Mouse (Mus musculus): ENCODE data around the gene Cdkn2d. TPM values are rescaled to one million over a fixed set of nuclear protein-coding genes. Genes with fewer than 3 reads are reported as not detected.

The Cdkn2d gene
- polyA plus RNA-seq, 1 experiment from 2014 or later, result 58.6 TPM

- Histone ChIP-seq H3K4me3 (ENCODE audit: low read depth, low read length) (peak overlapping the region; percentile 77; the same call in 1 of the 2 replicates), H3K36me3 (ENCODE audit: control insufficient read depth, insufficient read depth, low read length) (no peaks in the 10 kb centered on the region; the same call in 1 of the 2 replicates), H3K4me1 (replicated peaks; ENCODE audit: control insufficient read depth, insufficient read depth, low read length) (peaks cover 8% of the 10 kb centered on the region), H3K27me3 (ENCODE audit: control insufficient read depth, insufficient read depth, low read length) (no peaks in the 10 kb centered on the region), H3K4me2 (ENCODE audit: low read depth, low read length, severe bottlenecking) (peak overlapping the region; percentile 78; the same call in 1 of the 2 replicates), H3K9me3 (ENCODE audit: control insufficient read depth, low read length) (no peaks in the 10 kb centered on the region), H3K27ac (ENCODE audit: low read depth, low read length) (no peak overlapping the region), H3K9ac (ENCODE audit: low read length) (no peak overlapping the region)
- 88% methylated on average over 2 of the region's 2 CpGs for WGBS
- DNase-seq (ENCODE audit: low spot score), result no peak
- no peak for ATAC-seq (replicated peaks; ENCODE audit: low FRiP score)
These were observed 1.9 kb downstream of the Cdkn2d start for GRCm38 (mm10) chr9:21289337-21289671.

- Histone ChIP-seq H3K27me3 (ENCODE audit: control insufficient read depth, insufficient read depth, low read length) (no peaks in the 10 kb centered on the region), H3K9ac (ENCODE audit: low read length) (peak overlapping the region; percentile 50; the same call in 1 of the 2 replicates), H3K27ac (ENCODE audit: low read depth, low read length) (peak overlapping the region; percentile 37; the same call in 1 of the 2 replicates), H3K4me2 (ENCODE audit: low read depth, low read length, severe bottlenecking) (peak overlapping the region; percentile 87), H3K9me3 (ENCODE audit: control insufficient read depth, low read length) (no peaks in the 10 kb centered on the region), H3K4me3 (ENCODE audit: low read depth, low read length) (peak overlapping the region; percentile 82), H3K36me3 (ENCODE audit: control insufficient read depth, insufficient read depth, low read length) (peaks cover 3% of the 10 kb centered on the region; the same call in 1 of the 2 replicates), H3K4me1 (replicated peaks; ENCODE audit: control insufficient read depth, insufficient read depth, low read length) (peaks cover 8% of the 10 kb centered on the region)
- 83% methylated on average over 13 of the region's 13 CpGs for WGBS
- no peak for DNase-seq (ENCODE audit: low spot score)
- no peak for ATAC-seq (replicated peaks; ENCODE audit: low FRiP score)
These were observed 2.5 kb downstream of the Cdkn2d start for GRCm38 (mm10) chr9:21288404-21289336.

- Histone ChIP-seq H3K36me3 (ENCODE audit: control insufficient read depth, insufficient read depth, low read length) (peaks cover 5% of the 10 kb centered on the region; the same call in 1 of the 2 replicates), H3K4me3 (ENCODE audit: low read depth, low read length) (peak within 1 kb of the TSS; percentile 82), H3K27me3 (ENCODE audit: control insufficient read depth, insufficient read depth, low read length) (no peaks in the 10 kb centered on the region), H3K4me2 (ENCODE audit: low read depth, low read length, severe bottlenecking) (peak within 1 kb of the TSS; percentile 87), H3K9me3 (ENCODE audit: control insufficient read depth, low read length) (no peaks in the 10 kb centered on the region), H3K27ac (ENCODE audit: low read depth, low read length) (peak within 1 kb of the TSS; percentile 64), H3K9ac (ENCODE audit: low read length) (peak within 1 kb of the TSS; percentile 78), H3K4me1 (replicated peaks; ENCODE audit: control insufficient read depth, insufficient read depth, low read length) (peaks cover 8% of the 10 kb centered on the region)
- DNase-seq (ENCODE audit: low spot score) (peak; percentile 98), ATAC-seq (replicated peaks; ENCODE audit: low FRiP score) (peak; percentile 69)
- 1% methylated on average over 59 of the region's 59 CpGs for WGBS
These were observed 3.4 kb downstream of the Cdkn2d start, which contains the start of gene Kri1 for GRCm38 (mm10) chr9:21287571-21288402. Gene Kri1, minus strand, starts transcription at chr9:21287969.

- no peaks in the 10 kb centered on the region for H3K27me3 ChIP-seq (ENCODE audit: control insufficient read depth, insufficient read depth, low read length)
- no peak for DNase-seq (ENCODE audit: low spot score)
- 81% methylated on average over 3 of the region's 3 CpGs for WGBS
- H3K9me3 ChIP-seq (ENCODE audit: control insufficient read depth, low read length), result no peaks in the 10 kb centered on the region
- H3K36me3 ChIP-seq (ENCODE audit: control insufficient read depth, insufficient read depth, low read length), result peaks cover 8% of the 10 kb centered on the region; the same call in 1 of the 2 replicates
- no peak for ATAC-seq (replicated peaks; ENCODE audit: low FRiP score)
- no peak overlapping the region for H3K27ac ChIP-seq (ENCODE audit: low read depth, low read length)
- H3K9ac ChIP-seq (ENCODE audit: low read length), result no peak overlapping the region; the same call in 1 of the 2 replicates
- peak overlapping the region; percentile 82 for H3K4me3 ChIP-seq (ENCODE audit: low read depth, low read length)
- peak overlapping the region; percentile 87 for H3K4me2 ChIP-seq (ENCODE audit: low read depth, low read length, severe bottlenecking)
- peaks cover 8% of the 10 kb centered on the region for H3K4me1 ChIP-seq (replicated peaks; ENCODE audit: control insufficient read depth, insufficient read depth, low read length)
These were observed 4.5 kb downstream of the Cdkn2d start for GRCm38 (mm10) chr9:21286753-21287152.

GRCm38 (mm10) chr9:21283994-21284393 is 7.2 kb downstream of the Cdkn2d start:
- Histone ChIP-seq H3K4me2 (ENCODE audit: low read depth, low read length, severe bottlenecking) (no peak overlapping the region), H3K4me1 (replicated peaks; ENCODE audit: control insufficient read depth, insufficient read depth, low read length) (peaks cover 5% of the 10 kb centered on the region), H3K27ac (ENCODE audit: low read depth, low read length) (no peak overlapping the region), H3K9me3 (ENCODE audit: control insufficient read depth, low read length) (no peaks in the 10 kb centered on the region), H3K36me3 (ENCODE audit: control insufficient read depth, insufficient read depth, low read length) (peaks cover 14% of the 10 kb centered on the region; the same call in 1 of the 2 replicates), H3K9ac (ENCODE audit: low read length) (no peak overlapping the region), H3K4me3 (ENCODE audit: low read depth, low read length) (no peak overlapping the region), H3K27me3 (ENCODE audit: control insufficient read depth, insufficient read depth, low read length) (no peaks in the 10 kb centered on the region)
- 93% methylated on average over 3 of the region's 3 CpGs for WGBS
- no peak for DNase-seq (ENCODE audit: low spot score)
- no peak for ATAC-seq (replicated peaks; ENCODE audit: low FRiP score)

GRCm38 (mm10) chr9:21283591-21283990 is 7.6 kb downstream of the Cdkn2d start:
- 91% methylated on average over 5 of the region's 5 CpGs for WGBS
- H3K36me3 ChIP-seq (ENCODE audit: control insufficient read depth, insufficient read depth, low read length), result peaks cover 14% of the 10 kb centered on the region; the same call in 1 of the 2 replicates

GRCm38 (mm10) chr9:21277776-21278175 is 13.4 kb downstream of the Cdkn2d start:
- H3K9me3 ChIP-seq (ENCODE audit: control insufficient read depth, low read length), result no peaks in the 10 kb centered on the region
- no peak overlapping the region for H3K4me2 ChIP-seq (ENCODE audit: low read depth, low read length, severe bottlenecking)
- ATAC-seq (replicated peaks; ENCODE audit: low FRiP score) (no peak), DNase-seq (ENCODE audit: low spot score) (no peak)
- H3K36me3 ChIP-seq (ENCODE audit: control insufficient read depth, insufficient read depth, low read length), result peaks cover 39% of the 10 kb centered on the region
- H3K27me3 ChIP-seq (ENCODE audit: control insufficient read depth, insufficient read depth, low read length), result no peaks in the 10 kb centered on the region
- no peak overlapping the region for H3K4me3 ChIP-seq (ENCODE audit: low read depth, low read length)
- no peaks in the 10 kb centered on the region for H3K4me1 ChIP-seq (replicated peaks; ENCODE audit: control insufficient read depth, insufficient read depth, low read length)
- 95% methylated on average over 5 of the region's 5 CpGs for WGBS
- no peak overlapping the region for H3K9ac ChIP-seq (ENCODE audit: low read length)
- H3K27ac ChIP-seq (ENCODE audit: low read depth, low read length), result no peak overlapping the region

More at GRCm38 (mm10) chr9:21283591-21283990, 7.6 kb downstream of the Cdkn2d start:
- H3K4me3 ChIP-seq (ENCODE audit: low read depth, low read length), result no peak overlapping the region
- H3K9me3 ChIP-seq (ENCODE audit: control insufficient read depth, low read length), result no peaks in the 10 kb centered on the region
- no peaks in the 10 kb centered on the region for H3K27me3 ChIP-seq (ENCODE audit: control insufficient read depth, insufficient read depth, low read length)
- no peak overlapping the region for H3K27ac ChIP-seq (ENCODE audit: low read depth, low read length)
- no peak overlapping the region for H3K9ac ChIP-seq (ENCODE audit: low read length)
- H3K4me2 ChIP-seq (ENCODE audit: low read depth, low read length, severe bottlenecking), result no peak overlapping the region
- DNase-seq (ENCODE audit: low spot score), result no peak
- peaks cover 5% of the 10 kb centered on the region for H3K4me1 ChIP-seq (replicated peaks; ENCODE audit: control insufficient read depth, insufficient read depth, low read length)
- ATAC-seq (replicated peaks; ENCODE audit: low FRiP score), result no peak

GRCm38 (mm10) chr9:21276307-21276706 is 14.9 kb downstream of the Cdkn2d start:
- Histone ChIP-seq H3K27me3 (ENCODE audit: control insufficient read depth, insufficient read depth, low read length) (no peaks in the 10 kb centered on the region), H3K27ac (ENCODE audit: low read depth, low read length) (no peak overlapping the region), H3K36me3 (ENCODE audit: control insufficient read depth, insufficient read depth, low read length) (peaks cover 39% of the 10 kb centered on the region), H3K9ac (ENCODE audit: low read length) (no peak overlapping the region), H3K4me3 (ENCODE audit: low read depth, low read length) (no peak overlapping the region), H3K4me2 (ENCODE audit: low read depth, low read length, severe bottlenecking) (no peak overlapping the region), H3K9me3 (ENCODE audit: control insufficient read depth, low read length) (no peaks in the 10 kb centered on the region), H3K4me1 (replicated peaks; ENCODE audit: control insufficient read depth, insufficient read depth, low read length) (no peaks in the 10 kb centered on the region)
- ATAC-seq (replicated peaks; ENCODE audit: low FRiP score) (no peak), DNase-seq (ENCODE audit: low spot score) (no peak)
- WGBS, result 91% methylated on average over 8 of the region's 8 CpGs

Data from forebrain, embryonic 11.5 days (tissue).